Mouse (Mus musculus) liver (tissue): ENCODE measurements around the gene Hlcs.

Experiments used
- DNase-seq: peaks from one replicate; pipeline ENCODE4 v3.0.0-alpha.2; 2020; ENCODE audit warnings: mixed read lengths

Hlcs gene

DNA sequence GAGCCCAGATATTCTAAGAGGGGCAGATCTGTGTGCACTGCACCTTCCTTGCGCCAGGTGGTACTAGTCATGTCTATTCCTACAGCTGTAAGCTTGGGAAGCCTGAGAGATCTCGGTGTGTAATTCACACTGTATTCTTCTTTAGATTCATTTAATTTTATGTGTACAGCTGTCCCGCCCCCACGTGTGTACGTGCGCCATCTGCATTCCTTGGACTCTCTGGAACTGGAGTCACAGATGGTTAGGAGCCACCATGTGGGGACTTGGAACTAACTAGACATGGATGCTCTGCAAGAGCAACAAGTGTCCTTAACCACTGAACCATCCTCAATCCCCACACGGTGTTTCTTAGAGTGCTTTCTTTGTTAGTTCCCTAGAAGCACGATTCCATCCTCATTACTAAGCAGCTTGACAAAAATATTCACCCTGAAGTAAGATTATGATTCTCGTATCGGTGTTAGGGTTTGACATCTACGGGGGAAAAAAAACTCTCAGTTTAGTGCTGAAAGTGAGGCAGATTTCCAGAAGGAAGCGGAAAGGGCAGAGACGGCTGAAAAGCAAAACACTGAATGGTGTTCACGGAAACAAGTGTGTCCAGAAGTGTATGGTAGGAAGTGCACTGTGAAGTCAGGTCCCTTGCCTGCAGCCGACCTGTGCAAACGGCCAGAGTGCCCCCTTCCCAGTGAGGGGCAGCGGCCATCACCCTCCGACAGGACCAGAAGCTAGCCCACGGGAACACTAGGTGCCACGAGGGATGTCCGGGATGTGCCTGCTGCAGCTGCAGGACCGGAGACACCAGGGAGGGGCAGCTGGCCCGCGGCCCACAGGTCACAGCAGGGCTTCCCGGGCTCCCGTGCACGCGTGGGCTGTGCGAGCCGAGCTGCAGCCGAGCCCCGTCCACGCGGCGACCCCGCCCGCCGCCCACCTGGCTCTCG, 24.0 kb downstream of the Hlcs start:
- peak; percentile 15 for DNase-seq

DNA sequence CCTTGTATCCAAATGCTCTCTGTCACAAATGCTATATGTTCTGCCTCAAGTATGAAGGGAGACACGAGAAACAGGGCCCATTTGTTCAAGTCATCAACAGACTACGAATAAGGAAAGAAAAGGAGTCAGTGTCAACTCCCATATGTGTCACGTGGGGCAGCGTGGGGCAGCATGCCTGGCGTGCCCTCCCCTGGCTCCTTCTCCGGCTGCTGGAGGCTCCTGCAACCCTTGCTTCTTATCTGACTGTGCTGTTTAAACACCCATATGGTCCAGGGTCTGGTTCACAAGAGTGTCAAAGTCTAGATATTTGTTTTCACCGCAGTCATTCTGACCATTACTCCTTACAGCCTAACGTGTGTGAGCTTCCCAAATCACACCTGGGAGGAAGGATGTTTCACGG, 25.5 kb downstream of the Hlcs start:
- DNase-seq, result peak; percentile 17

DNA sequence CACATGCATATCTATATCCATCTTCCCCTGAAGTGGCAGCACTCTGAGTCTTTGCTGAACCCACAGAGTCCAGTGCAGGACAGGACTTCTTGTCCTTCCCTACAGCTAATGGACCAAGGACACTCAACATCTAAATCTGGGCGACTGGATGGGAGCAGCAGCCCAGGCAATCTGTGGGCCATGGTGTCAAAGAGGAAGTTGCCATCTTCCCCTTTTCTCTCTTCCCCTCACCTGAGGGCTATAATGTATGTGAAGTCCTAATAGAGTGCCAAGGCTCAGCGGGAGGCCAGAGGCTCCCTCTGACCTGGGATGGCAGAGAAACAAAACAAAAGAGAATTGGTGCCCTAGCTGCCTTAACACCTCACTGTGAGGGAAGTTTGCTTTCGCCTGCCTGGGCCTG, 29.4 kb downstream of the Hlcs start:
- no peak for DNase-seq

DNA sequence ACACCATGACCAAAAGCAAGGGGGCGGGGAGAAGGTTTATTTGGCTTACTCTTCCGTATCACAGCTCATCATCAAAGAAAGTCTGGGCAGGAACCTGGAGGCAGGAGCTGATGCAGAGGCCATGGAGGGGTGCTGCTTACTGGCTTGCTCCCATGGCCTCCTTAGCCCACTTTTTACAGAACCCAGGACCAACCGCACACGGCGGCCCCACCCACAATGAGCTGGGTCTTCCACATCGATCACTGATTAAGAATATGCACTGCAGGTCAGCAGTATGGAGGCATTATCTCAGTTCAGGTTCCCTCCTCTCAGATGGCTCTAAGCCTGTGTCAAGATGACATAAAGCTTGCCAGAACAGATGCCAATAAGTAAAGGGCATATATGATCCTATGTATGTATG, 42.5 kb downstream of the Hlcs start:
- DNase-seq, result no peak

DNA sequence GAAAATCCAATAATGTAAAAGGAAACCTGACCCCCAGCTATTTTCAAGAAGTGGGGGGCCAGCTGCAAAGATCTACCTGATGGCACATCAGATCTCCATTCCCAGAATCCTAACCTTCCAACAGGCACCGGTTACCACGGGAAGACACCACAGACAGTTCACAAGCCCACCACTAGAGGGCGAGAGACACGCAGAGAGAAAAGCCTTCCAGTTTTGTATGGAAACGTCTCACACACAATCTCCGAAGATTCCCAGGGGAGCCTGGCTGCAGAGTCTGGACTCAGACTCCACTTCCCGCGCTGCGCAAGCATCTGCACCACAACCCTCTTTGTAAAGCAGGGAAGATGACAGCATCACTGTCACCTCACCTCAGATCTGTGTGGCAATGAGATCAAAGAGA, 43.7 kb downstream of the Hlcs start:
- peak; percentile 80 for DNase-seq

DNA sequence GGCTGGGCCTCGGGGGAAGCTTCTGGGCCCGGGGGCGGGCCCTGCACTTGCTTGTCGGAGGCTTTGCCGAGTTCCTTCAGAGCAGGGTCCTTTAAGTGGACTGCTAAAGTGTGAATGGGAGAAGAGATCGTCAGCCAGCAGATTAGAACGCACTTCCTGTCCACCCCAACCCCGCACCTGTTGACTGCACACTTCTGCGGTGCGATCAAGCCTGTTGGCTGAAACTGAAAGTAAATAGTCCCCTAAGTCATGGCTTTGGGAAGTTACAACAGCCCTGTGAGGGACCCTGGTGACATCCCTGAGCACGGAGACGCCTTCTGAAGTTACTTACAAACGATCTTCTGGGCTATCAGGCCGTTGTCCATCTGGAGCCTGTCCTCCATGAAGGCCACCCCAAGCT, 45.2 kb downstream of the Hlcs start:
- no peak for DNase-seq

DNA sequence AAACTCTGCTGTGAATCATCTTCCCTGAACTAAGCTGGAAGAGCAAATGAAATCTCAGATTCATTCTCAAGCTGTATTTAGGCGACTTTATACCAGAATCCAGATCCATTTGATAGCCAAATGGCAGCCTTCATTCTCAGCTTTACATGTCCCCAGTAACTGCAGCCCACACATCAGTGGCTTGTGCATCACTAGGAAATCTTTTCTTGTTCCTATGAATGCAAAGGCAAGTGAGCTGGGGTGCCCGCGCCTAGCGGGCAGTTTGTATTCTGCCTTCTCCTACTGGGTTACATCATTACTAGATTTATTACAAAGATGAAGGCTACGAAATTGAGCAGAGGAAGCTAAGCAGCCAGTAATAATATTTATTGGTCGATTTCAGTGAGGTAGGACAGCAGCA, 48.8 kb downstream of the Hlcs start:
- no peak for DNase-seq

DNA sequence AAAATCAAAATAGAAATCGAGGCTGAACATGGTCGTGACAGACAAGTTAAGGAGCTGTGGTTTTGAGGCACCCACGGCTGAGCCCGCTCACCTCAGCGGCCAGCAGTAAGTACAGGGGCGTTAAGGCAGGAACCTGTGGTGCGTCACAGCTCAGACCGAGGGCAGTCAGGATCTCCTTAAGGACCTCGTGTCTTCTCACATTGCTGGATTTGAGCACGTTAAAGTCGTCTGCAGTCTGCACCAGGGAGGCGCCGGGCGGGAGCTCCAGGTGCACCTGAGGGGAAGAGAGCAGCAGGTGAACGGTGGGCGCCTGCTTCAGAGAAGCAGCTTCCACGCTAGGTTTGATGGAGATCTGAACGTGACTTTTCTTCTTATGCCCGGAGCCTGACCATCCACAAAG, 50.9 kb downstream of the Hlcs start:
- no peak for DNase-seq

DNA sequence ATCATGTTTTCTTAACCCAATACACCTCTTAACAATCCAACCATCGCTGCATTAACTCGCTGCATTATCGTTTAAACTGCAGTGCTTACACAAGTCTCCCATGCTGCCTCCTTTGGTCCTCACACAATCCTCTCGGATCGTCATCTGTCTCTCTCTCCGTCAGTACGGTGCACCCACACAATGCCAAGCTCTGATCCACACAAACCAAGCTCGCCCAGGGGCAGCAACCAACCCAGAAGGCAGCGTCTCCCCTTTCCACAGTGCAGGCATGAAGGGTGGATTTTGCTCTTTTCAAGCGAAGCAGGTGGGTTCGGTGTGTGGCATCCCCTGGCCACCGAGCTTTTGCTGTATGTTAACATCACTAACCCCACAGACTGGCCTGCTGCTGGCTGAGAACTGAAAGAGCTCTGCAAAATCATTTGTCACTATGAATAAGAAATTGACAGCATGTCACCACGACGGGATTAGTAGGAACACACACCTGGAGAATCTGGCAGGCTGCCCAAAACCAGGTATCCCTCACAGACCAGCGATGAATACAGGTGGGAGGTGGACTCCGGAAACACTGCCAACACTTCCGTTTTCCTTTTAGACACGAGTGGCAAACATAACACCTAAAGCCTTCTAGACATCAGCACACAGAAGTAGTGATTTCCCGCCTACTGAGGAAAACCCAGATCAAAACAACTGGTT, 52.3 kb downstream of the Hlcs start:
- no peak for DNase-seq

DNA sequence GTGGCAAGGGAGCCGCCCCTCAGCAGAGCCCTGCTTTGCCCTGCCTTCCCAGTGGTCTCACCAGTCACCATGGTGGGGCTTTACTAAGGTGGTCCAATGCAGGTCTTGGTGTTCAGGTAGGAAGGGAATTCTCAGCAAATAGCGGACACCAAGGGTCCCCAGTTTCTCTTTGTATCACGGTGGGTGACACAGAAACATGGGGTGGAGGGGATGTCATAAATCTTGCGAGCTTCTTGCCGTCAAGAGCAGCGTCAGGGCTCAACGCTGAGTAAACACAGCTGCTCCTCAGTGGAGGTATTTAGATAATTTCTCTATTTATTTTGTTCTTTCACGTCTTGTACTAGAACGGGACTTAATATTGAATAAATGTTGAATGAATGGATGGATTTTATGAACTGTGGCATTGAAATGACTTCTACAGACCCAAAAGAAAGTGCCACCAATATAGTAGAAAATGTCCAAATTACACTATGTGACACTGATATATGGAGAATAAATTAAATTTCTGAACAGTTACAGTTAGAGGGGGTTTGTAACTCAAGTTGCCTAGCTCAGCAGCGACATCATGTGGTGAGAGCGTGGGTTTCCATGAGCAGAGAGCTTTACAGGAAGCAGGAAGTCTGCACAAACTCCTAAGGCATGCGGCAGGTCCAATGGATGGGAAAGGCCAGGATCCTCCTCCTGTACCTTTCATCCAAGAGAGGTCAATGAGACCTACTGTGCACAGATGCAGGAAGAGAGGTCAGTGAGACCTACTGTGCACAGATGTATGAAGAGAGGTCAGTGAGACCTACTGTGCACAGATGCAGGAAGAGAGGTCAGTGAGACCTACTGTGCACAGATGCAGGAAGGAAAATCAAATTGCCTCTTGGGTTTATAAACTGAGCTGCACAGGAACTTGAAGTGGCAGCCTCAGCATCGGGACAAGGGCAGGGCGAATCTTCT, 54.7 kb downstream of the Hlcs start:
- peak; percentile 77 for DNase-seq

DNA sequence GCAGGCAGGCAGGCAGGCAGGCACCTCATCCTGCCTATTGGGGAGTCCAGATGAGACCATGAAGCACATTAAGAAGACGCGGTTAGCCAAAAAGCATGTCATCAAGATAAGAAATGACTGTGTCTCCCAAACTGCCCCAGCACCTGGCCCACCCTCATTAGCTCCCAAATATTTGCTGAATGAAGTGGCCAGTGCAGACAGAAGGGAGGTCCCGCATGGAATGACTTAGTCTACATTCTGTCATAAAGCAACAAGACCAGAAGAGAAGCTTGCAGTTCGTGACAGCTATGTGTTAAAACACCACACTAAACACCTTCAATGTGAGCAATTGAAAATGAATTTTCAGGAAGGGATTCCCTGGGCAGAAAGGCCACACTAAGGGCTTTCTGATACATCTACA, 57.8 kb downstream of the Hlcs start:
- no peak for DNase-seq

DNA sequence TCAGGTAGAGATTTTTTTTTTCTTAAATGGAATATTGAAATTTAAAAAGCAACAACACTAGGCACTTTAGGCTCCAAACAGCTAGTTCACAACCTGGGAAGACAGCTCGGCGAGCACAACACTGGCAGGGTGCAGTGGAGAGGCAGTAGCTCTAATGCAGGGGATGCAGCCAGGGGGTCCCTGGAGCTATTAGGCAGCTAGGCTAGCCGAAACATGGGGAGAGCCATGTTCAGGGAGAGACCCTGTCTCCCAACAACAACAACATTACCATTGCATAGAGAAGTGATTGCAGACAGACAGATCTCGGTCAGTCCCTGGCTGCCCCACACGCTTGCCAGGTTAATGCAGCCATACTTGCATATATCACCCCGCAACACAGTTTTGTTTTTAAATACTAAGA, 58.3 kb downstream of the Hlcs start:
- no peak for DNase-seq

DNA sequence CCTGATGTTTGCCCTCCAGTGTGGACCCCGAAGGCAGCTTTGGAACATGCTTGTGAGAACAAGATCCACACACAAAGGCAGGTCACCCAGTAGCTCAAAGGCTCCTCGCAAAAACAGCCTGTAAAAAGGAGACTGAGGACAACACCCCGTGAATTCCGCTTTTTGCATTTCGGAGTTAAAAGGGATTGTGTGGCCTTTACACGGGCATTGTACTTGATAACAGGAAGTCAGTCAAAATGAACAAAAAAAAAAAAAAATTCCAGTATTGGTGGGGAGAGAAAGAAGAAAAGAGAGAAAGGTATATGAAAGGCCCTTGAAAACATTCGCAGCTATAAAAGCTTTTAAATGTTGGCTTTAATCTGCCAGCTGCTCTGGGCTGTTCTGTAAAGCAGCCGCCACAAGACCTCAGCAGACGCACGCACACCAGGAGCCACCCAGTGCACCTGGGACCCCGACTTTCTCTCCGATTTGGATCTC, 58.9 kb downstream of the Hlcs start:
- no peak for DNase-seq

DNA sequence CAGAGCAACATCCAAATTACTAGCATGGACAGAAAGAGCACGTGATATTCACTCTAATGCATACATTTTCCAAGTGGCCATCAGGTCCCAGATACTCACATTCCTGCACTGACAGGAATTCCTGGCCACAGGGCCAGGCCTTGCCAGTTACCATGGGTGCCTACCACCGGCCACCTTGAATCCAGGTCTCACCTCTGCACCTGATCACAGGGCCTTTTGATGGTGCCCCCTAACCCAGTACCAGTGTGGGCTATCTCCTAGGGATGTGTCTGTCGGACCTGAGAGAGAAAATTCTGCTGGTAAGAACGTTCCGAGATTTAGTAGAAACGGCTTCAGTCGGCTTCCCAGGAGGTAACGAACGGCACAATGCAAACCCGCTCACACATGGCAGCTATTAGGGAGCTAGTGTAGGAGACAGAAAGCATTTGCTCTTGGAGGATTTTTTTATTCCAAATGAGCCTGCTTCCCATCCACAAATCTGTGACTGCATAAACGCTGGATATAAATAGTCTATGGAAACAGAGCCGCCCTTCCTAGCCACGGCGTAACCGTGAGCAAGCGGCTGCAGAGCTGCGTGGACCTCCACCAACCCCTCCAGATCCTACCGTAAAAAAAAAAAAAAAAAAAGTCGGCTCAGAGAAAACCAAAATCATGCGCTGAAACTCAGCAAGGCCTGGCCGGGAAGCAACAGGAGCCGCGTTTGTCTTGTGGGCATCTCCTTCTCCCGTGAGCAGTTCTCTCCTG, 59.5 kb downstream of the Hlcs start:
- no peak for DNase-seq

DNA sequence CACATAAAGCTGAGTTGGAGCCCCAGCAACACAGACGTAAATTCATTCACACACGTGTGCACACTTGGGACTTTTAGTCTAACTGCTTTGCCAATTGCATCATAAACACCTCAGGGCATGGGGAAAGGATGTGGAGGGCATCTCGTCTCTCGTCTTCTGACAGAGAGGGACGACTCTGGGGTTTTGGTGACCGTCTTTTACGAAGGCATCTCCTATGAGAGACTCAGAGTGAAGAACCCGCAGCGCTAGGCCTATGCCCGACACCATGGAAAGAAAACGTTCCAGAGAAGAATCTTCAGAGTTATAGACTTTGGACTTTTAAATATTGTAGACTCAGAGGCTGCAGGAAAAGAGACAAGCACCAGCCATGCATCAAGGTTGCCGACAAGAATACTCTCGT, 61.6 kb downstream of the Hlcs start:
- DNase-seq, result no peak

DNA sequence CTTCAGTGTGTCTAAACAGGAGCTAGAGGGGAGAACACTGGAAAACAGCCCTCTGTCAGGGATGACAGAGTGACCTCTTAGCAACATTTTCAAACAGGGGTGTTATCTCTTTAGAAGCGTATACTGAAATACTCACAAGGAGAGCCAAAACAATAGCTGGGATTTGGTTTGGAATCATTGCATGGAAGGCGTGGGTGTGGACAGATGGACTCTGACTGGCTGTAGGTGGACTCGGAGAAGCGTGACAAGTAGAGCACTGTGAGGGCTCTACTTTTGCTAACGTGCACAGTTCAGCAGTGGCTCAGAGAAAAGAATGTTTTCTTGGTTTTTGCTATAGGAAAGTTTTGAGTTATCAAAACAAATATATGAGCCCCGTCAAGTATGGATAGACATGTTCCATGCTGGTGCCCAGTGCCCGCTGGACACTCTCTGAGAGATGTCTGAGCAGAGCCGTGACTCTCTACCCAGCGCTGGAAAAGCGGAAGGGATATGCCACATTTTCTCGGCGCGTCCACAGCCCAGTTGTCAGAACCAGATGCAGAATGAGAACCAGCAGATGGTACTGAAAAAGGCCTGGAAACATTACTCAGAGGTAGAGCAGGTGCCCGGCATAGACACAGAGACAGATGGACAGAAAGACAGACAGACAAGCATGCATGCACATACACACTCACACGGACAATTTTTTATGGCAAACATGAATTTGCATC, 62.6 kb downstream of the Hlcs start:
- no peak for DNase-seq

DNA sequence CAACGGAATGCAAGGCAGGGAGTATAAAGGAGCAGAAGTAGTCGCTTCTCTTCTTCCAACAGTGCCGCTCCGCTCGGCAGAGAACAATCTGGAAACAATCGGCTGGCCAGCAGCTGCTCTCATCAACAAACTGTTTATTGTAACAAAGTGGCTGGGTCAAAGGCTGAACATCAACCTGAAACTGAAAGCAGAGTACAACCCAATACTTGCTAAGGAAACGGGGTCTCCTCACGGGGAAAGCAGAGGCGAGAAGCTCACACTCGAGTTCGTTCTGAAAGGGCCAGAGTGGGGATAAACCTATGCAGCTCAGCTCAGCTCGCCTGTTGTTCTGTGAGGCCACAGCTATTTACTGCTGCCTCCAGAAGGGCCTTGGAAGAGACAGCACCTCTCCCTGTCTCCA, 63.2 kb downstream of the Hlcs start:
- no peak for DNase-seq

DNA sequence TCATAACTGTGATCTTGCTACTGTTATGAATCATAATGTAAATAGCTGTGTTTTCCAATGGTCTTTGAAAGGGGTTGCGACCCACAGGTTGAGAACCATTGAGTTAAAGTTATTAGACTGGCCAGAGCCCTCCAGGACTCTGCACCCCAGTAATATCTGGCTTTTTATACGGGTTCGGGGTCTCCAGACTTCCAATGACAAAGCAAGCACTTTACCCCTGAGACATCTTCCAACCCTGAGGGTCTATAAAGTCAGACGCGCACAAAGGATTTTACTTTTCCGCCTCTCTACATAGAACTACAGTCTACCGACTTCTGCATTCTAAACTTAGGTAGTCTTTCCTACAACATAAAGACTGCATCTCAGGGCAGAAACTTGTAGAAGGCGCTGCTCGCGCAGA, 63.7 kb downstream of the Hlcs start:
- DNase-seq, result no peak

DNA sequence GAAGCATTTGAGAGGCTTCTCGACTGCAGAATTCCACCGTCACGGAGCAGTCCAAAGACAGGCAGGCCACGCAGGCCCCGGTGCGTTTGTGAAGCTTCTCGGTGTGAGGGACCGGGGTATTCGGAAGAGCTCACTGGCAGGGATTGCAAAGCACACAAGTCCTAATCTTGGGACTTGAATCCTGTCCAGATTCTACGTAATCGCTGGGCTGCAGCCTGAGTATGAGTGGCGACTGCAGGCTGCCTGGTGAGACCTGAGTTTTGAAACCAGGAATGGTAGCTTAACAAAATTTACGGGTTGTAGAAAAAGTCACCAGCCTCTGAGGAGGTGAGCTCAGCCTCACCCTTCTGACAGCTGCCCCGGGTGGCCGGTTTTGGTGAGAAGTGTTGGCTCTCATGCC, 64.7 kb downstream of the Hlcs start:
- no peak for DNase-seq

DNA sequence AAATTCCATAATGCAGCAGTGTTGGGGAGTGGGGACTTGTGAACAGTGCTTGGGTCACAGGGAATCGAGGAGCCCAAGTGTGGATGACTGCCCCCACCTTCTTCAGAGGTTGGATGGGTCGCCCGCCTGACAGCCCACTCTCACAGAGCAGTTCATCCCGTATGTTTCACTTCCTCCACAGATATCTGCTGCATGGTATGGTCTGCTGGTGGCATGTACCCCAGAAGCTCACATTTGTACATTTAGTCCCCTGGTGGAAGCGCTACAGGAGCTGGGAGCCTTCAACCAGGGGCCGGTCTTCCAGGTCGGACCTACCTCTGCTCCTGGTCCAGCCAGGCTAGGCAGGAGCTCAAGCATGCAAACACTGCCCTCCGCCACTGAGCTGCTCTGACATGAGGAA, 66.4 kb downstream of the Hlcs start:
- DNase-seq, result no peak

DNA sequence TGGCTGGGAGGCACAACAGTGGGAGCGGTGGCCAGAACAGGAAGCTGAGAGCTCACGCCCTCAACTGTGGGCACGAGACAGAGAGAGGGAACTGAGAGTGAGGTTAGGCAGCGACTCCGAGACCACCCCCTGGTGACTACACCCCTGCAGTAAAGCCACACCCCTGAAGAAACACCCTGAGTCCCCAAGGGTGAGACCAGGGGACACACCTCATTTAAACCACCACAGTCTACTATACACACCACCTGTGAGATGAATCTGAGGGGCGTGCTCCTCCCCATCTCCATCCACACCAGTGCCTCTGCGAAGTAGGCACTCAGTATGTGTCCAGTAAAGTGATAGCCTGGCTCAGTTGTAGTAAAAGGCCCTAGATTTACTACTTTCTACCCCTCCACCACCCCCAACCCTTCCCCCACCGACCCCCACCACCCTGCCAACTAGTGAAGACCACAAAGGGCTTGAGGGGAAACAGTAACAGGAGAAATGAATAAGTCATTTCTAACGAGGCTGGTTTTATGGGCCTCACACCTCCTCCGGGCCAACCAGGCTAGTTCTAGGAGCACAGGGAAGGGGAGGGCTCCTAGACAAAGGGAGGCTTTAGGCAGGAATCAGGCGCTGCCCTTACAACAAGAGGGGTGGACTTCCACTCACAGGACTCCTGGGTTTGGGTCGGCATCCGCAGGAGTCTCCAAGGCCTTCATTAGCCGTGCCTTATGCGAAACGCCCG, 67.2 kb downstream of the Hlcs start:
- no peak for DNase-seq
